Mouse (Mus musculus) left cerebral cortex, adult 8-10 months (tissue): Measurements from ENCODE around the gene Acod1. TPM values are rescaled to one million over a fixed set of nuclear protein-coding genes. Genes with fewer than 3 reads are reported as not detected.

ENCODE experiments used
- DNase-seq, 2 experiments: peaks; one replicate each; pipeline ENCODE4 v3.0.0; 2022; ENCODE audit warnings: low spot score in 2 of 2
- total RNA-seq, 4 experiments: library from RNA; stranded (reverse); gene quantifications; 2 replicates each; pipeline ENCODE4 v1.2.4; 2022

Gene Acod1
- not detected for total RNA-seq

GRCm38 (mm10) chr14:103046677-103047076, at the start of gene Acod1:
TSS of gene Acod1 (plus strand) at chr14:103046977.
- DNase-seq: no peak

- no peak for DNase-seq
These were observed 39.0 kb upstream of the Acod1 start for GRCm38 (mm10) chr14:103007737-103008136.

- no peak for DNase-seq
These were observed 35.0 kb upstream of the Acod1 start for GRCm38 (mm10) chr14:103011782-103012181.

GRCm38 (mm10) chr14:103012563-103013150, 34.1 kb upstream of the Acod1 start:
- peak in 1 of 2 experiments; percentile 36 for DNase-seq

GRCm38 (mm10) chr14:103017009-103017408, 29.8 kb upstream of the Acod1 start:
- DNase-seq: no peak

DNA sequence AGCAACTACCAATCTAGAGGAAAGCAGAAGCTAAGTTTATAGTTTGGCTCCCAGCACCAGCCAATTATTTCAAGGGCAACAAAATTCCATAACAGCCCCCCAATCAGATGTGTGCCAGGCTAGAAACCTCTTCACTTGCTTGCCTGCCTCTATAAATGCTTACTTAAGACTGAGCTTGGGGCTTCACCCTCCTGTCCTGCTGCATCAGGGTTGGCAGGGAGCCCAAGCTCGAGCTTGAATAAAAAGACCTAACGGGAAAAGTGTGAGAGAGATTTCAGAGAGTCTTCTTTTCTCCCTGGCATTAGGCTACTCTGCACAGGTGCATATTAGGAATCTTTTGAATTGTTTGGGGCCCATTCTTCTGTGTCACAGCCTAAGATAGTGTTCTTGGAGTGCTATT, 26.7 kb upstream of the Acod1 start:
- no peak for DNase-seq

- DNase-seq: no peak
These were observed 17.6 kb upstream of the Acod1 start for GRCm38 (mm10) chr14:103029203-103029602.

DNA sequence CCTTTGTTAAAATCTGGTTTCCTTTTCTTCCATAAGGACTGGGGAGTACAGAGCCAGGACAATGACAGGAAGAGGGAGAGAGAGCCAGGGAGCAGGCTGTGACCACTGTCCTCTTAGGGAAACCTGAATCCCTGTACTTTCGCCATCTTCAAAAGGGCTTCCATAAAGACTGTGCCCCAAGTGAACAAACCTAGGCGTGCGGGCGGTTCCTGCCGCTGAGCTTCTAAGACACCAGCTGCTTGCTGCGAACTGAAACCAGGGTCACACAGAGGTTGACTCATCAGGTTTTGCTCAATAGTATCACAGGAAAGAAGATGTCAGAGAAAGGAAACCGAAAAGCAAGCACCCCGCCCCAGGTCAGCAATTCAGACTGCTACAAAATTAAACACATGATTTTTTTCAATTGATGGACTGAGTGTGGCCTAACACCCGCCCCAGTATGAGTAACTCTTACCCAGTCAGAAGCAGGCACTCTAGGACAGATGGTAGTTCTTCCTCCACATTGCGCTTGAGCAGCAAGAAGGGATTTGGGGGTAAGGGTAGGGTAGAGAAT, 13.4 kb upstream of the Acod1 start:
- DNase-seq: no peak

- DNase-seq: no peak
These were observed 12.7 kb upstream of the Acod1 start for GRCm38 (mm10) chr14:103034076-103034475.

GRCm38 (mm10) chr14:103037016-103037415, 9.8 kb upstream of the Acod1 start:
- DNase-seq: no peak

DNA sequence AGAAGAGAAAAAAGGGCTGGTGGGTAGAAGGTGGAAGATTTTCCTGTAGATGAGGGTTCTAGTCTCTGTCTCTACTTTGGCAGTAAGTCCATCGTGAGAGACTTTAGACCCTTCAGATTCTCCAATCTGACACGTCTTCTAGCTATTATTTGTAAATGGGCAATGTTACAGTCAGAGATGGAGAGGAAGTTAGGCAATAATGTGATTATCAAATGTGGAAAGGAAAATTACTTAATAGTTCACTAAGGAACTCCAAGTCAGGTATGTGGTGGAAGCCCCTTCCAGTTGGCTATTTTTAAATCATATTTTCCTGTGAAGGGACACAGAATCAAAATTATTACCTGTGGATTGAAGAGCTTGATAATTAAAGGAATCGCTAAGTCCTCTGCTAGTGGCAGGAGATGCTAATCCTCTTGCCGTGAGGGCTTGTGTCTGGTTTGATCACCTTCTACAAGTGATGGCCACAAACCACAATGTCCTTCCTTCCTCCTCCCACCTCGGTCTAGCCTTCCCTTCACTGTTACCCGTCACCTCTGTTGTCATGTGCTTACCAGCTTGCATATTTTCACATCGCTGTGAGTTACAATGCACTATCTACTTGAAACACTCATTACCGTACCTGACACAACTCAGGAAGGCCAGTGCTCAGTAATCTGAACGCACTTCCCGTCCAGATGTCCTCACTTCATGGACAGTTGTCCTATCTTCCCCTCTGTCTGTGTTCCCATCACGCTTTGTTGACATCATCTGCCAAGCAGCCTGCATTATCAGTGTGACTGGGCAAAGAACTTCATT, 1.7 kb downstream of the Acod1 start:
- no peak for DNase-seq

DNA sequence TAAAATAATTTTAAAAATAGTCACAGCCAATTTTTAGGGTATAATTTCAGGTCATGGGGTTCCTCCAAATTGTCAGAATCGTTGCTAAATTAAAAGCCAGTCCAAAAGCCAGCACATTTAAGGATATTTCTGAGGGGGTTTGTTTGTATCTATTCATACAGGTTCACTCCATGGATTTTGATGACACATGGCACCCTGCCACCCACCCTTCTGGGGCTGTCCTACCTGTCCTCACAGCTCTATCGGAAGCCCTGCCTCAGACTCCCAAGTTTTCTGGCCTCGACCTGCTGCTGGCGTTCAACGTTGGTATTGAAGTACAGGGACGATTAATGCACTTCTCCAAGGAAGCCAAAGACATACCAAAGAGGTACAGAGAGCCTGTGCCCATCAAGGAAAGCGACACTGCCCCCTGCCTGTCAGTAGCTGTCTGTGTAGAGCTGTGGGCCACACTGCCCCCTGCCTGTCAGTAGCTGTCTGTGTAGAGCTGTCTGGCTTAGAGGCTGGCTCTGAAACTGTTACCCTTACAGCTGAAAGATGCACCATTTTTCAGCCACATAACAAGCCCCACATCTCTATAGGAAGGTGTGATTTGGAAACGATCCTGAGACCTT, 4.5 kb downstream of the Acod1 start:
- DNase-seq: peak; percentile 55 to 66

GRCm38 (mm10) chr14:103054731-103055130, 8.0 kb downstream of the Acod1 start:
- no peak for DNase-seq

DNA sequence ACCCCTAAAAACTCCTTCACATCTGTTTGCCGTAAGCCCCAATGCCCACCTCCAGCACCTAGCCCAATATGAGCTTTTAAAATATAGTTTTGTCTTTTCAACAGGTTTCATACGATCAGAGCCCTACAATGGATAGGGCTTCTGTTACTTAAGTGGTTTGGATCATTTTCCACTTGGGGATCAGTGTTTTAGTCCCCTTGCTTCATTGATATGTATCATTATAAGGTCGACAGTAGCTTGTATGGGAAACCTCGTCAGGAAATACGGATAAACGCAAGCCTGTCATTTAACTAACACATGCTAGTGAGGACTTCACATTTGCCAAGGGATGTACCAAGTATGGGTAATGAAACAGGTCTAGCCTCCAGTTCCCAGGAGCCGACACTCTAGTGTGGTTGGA, 9.8 kb downstream of the Acod1 start:
- no peak for DNase-seq

DNA sequence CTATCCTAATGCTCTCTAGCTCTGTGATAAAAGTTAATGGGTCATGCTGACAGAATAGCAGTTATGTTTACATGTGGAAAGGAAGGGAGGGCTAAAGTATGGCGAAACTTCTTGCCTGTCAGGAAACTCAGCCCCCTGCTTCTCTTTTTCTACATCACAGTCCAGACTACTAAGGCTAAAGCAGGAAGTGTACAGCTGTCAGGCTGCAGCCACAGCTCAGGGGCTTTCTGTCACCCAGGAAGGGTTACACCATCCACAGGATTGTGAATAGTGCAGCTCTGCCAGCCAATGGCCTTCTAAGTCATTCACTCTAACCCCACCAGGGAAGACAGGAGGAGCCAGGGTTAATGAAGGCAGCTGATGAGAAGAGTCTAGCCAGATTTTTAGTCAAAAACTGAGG, 12.2 kb downstream of the Acod1 start:
- DNase-seq: no peak

GRCm38 (mm10) chr14:103059495-103059894, 12.7 kb downstream of the Acod1 start:
- no peak for DNase-seq

GRCm38 (mm10) chr14:103065294-103066167, 18.8 kb downstream of the Acod1 start:
- peak in 1 of 2 experiments; percentile 76 for DNase-seq

GRCm38 (mm10) chr14:103069465-103069863, 22.7 kb downstream of the Acod1 start:
- no peak for DNase-seq

- peak; percentile 72 to 89 for DNase-seq
These were observed 23.3 kb downstream of the Acod1 start, which contains the start of gene Cln5 for GRCm38 (mm10) chr14:103069864-103070611. TSS of gene Cln5 (plus strand) at chr14:103070216.

- DNase-seq: no peak
These were observed 24.0 kb downstream of the Acod1 start for GRCm38 (mm10) chr14:103070790-103071189.
